Mouse (Mus musculus) liver, embryonic 14.5 days (tissue): ENCODE measurements around the gene Prdm16.

Experiments
- CTCF ChIP-seq: IDR thresholded peaks from 2 replicates; pipeline ENCODE4 v1.5.1; 2016; ENCODE audit warnings: antibody characterized with exemption, low read depth, control low read depth
- EP300 ChIP-seq: IDR thresholded peaks from 2 replicates; pipeline ENCODE4 v1.6.1; 2016; ENCODE audit warnings: antibody characterized with exemption, low read depth

- TF ChIP-seq CTCF (no peak), EP300 (no peak)
Observed at GRCm38 (mm10) chr4:154635241-154636052, 1.2 kb downstream of the Prdm16 start.
